Mouse (Mus musculus): ENCODE data around the gene Gde1. TPM values are rescaled to one million over a fixed set of nuclear protein-coding genes. Genes with fewer than 3 reads are reported as not detected.
A peak's percentile ranks its signal among the peaks of the same experiment; 100 is the strongest.

Gene Gde1
- total and polyA plus RNA-seq, 3 experiments, result 109 to 211 (median 113) TPM

DNA sequence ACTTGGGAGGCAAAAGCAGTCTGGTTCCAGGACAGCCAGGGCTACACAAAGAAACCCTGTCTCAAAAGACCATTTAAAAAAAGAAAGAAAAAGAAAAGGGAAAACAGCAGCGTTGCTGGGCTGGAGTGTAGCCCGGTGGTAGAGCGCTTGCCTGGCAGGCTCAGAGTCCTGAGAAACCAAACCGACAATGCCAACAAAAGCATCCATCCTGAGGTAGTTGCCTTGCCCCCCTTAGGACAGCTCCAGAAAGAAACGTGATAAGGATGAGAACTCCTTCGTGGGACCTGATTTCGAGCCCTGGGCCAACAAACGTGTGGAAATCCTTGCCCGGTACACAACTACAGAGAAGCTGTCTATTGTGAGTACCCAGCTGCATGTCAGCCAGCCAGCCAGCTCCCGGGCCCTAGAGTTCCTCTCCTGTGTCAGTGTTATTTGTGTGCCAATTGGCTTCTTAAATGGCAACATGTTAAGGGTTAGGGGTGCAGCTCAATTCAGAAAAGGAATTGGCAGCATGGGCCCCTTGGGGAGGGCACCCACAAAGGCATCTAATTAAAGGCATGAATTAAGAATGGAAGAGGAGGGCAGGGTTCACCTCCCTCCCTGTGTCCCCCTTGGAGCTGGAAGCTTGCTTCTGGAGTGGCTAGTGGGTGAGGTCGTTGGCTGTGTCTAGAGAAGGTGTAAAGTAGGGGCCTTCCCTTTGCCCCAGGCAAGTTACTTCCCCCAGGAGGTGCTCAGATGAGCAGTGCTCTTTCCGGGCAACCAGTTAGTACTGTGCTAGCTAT lies 42.5 kb upstream of the Gde1 start:
- Histone ChIP-seq H3K4me3 (replicated peaks in 1 of 3; ENCODE audit: low read depth in 2 of 3, low read length in 2 of 3, poor library complexity in 1 of 3) (no peak overlapping the region), H3K9ac (ENCODE audit: insufficient read depth, low read depth) (no peak overlapping the region), H3K36me3 (replicated peaks in 1 of 2; ENCODE audit: control insufficient read depth in 1 of 2, insufficient read depth in 1 of 2, low read length in 1 of 2) (peaks cover 60 to 89% of the 10 kb centered on the region in 2 experiments), H3K27ac (ENCODE audit: insufficient read depth, low read depth) (no peak overlapping the region), H3K9me3 (replicated peaks; ENCODE audit: low read length) (no peaks in the 10 kb centered on the region), H3K27me3 (replicated peaks) (no peaks in the 10 kb centered on the region), H3K79me2 (replicated peaks; ENCODE audit: control insufficient read depth, extremely low read depth, insufficient read depth, poor library complexity, severe bottlenecking) (no peaks in the 10 kb centered on the region), H3K4me1 (ENCODE audit: control insufficient read depth in 1 of 2, insufficient read depth in 2 of 2) (peaks cover 0 to 7% of the 10 kb centered on the region in 2 experiments; a peak in 1 of 4 replicates), H3K4me2 (ENCODE audit: insufficient read depth, low read depth, poor library complexity, severe bottlenecking) (no peak overlapping the region)
- no peak for DNase-seq (ENCODE audit: extremely low read depth)
- in situ Hi-C loops (cut with MboI; ENCODE audit: low pct_ligation_motif_present, low pct_unique_long_range_greater_than_20kb, low sequenced_read_pairs) (no loop called here), dilution Hi-C loops (cut with MboI; ENCODE audit: extremely low pct_ligation_motif_present, extremely low pct_unique_long_range_greater_than_20kb, low sequenced_read_pairs) (no loop called here)
- TF ChIP-seq POLR2AphosphoS2 (IDR thresholded peaks at IDR 0.05; ENCODE audit: low read depth, low read length) (no peak), ZKSCAN1 (IDR thresholded peaks at IDR 0.05; ENCODE audit: borderline replicate concordance, low read depth, low read length) (no peak), ZMIZ1 (IDR thresholded peaks at IDR 0.05; ENCODE audit: low read depth, low read length) (no peak), USF1 (IDR thresholded peaks at IDR 0.05; ENCODE audit: low read depth, low read length) (no peak), E2F4 (IDR thresholded peaks at IDR 0.05; ENCODE audit: insufficient replicate concordance, low read depth, low read length) (no peak), MEF2A (IDR thresholded peaks at IDR 0.05; ENCODE audit: borderline replicate concordance, low read depth, low read length) (no peak)

DNA sequence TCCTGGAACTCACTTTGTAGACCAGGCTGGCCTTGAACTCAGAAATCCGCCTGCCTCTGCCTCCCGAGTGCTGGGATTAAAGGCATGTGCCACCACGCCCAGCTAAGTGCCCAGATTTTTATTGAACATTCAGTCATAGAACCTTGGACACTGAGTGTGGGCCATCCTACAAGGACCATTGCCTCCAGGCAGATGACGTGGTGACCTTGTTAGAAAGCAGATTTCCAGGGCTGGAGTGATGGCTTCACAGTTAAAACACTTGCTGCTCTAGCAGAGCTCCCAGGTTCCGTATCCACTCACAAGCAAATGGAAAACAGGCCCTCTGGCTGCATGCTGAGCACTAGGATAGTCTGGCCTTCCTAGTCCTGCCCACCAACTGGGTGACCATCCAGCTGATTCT lies 39.2 kb upstream of the Gde1 start:
- H3K9ac ChIP-seq (ENCODE audit: insufficient read depth, low read depth), result no peak overlapping the region
- dilution Hi-C loops (cut with MboI; ENCODE audit: extremely low pct_ligation_motif_present, extremely low pct_unique_long_range_greater_than_20kb, low sequenced_read_pairs), result no loop called here
- H3K79me2 ChIP-seq (replicated peaks; ENCODE audit: control insufficient read depth, extremely low read depth, insufficient read depth, poor library complexity, severe bottlenecking), result no peaks in the 10 kb centered on the region; the same call in 1 of the 2 replicates
- no peak for DNase-seq (ENCODE audit: extremely low read depth)
- no peak overlapping the region for H3K27ac ChIP-seq (ENCODE audit: insufficient read depth, low read depth)
- no peak overlapping the region for H3K4me2 ChIP-seq (ENCODE audit: insufficient read depth, low read depth, poor library complexity, severe bottlenecking)
- H3K4me1 ChIP-seq (ENCODE audit: control insufficient read depth in 1 of 2, insufficient read depth in 2 of 2), result peaks cover 3 to 8% of the 10 kb centered on the region in 2 experiments; a peak in 3 of 4 replicates
- H3K36me3 ChIP-seq (replicated peaks in 1 of 2; ENCODE audit: control insufficient read depth in 1 of 2, insufficient read depth in 1 of 2, low read length in 1 of 2), result peaks cover 41 to 59% of the 10 kb centered on the region in 2 experiments
- in situ Hi-C loops (cut with MboI; ENCODE audit: low pct_ligation_motif_present, low pct_unique_long_range_greater_than_20kb, low sequenced_read_pairs), result no loop called here
- H3K4me3 ChIP-seq (replicated peaks in 1 of 3; ENCODE audit: low read depth in 2 of 3, low read length in 2 of 3, poor library complexity in 1 of 3), result no peak overlapping the region
- no peaks in the 10 kb centered on the region for H3K9me3 ChIP-seq (replicated peaks; ENCODE audit: low read length)
- TF ChIP-seq ETS1 (conservative IDR thresholded peaks at IDR 0.05; ENCODE audit: low read depth, low read length) (no peak), RAD21 (IDR thresholded peaks at IDR 0.05; ENCODE audit: low read depth, low read length) (no peak), TCF12 (IDR thresholded peaks at IDR 0.05; ENCODE audit: low read depth, low read length) (no peak), ZNF384 (IDR thresholded peaks at IDR 0.05; ENCODE audit: low read depth, low read length) (no peak)
- no peaks in the 10 kb centered on the region for H3K27me3 ChIP-seq (replicated peaks)

DNA sequence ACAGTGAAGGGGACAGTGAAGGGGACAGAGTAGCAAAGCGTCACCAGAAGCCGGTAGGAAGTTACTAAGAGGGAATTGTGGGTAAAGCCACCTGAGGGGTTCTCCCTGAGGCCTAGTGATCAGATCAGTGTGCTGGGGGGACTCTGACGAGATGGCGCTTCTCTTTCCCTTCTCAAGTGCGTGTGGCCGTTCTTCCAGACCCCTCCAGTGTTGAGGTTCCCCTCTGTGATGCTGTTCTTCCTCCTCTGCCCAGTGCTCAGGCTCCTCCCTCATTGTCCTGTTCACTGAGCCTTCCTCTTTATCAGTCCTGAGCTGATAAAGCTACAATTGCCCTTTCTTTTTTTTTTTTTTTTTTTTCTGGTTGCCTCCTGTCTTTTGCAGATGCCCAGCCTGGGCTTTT lies 36.7 kb upstream of the Gde1 start:
- peaks cover 3 to 8% of the 10 kb centered on the region in 2 experiments; a peak in 3 of 4 replicates for H3K4me1 ChIP-seq (ENCODE audit: control insufficient read depth in 1 of 2, insufficient read depth in 2 of 2)
- H3K27me3 ChIP-seq (replicated peaks), result no peaks in the 10 kb centered on the region
- dilution Hi-C loops (cut with MboI; ENCODE audit: extremely low pct_ligation_motif_present, extremely low pct_unique_long_range_greater_than_20kb, low sequenced_read_pairs) (no loop called here), in situ Hi-C loops (cut with MboI; ENCODE audit: low pct_ligation_motif_present, low pct_unique_long_range_greater_than_20kb, low sequenced_read_pairs) (no loop called here)
- H3K9me3 ChIP-seq (replicated peaks; ENCODE audit: low read length), result no peaks in the 10 kb centered on the region
- H3K4me3 ChIP-seq (replicated peaks in 1 of 3; ENCODE audit: low read depth in 2 of 3, low read length in 2 of 3, poor library complexity in 1 of 3), result peak overlapping the region; percentile 73 to 79 (median 75)
- no peaks in the 10 kb centered on the region; the same call in 1 of the 2 replicates for H3K79me2 ChIP-seq (replicated peaks; ENCODE audit: control insufficient read depth, extremely low read depth, insufficient read depth, poor library complexity, severe bottlenecking)
- peak overlapping the region; percentile 80 for H3K9ac ChIP-seq (ENCODE audit: insufficient read depth, low read depth)
- H3K4me2 ChIP-seq (ENCODE audit: insufficient read depth, low read depth, poor library complexity, severe bottlenecking), result peak overlapping the region; percentile 79
- peak; percentile 63 for DNase-seq (ENCODE audit: extremely low read depth)
- peaks cover 23 to 37% of the 10 kb centered on the region in 2 experiments for H3K36me3 ChIP-seq (replicated peaks in 1 of 2; ENCODE audit: control insufficient read depth in 1 of 2, insufficient read depth in 1 of 2, low read length in 1 of 2)
- H3K27ac ChIP-seq (ENCODE audit: insufficient read depth, low read depth), result peak overlapping the region; percentile 60; the same call in 1 of the 2 replicates
- TF ChIP-seq TCF12 (IDR thresholded peaks at IDR 0.05; ENCODE audit: low read depth, low read length), result 0 out of 2 replicates have a peak, but pooled peaks have one; percentile 11
- no peak for TF ChIP-seq MAFK (IDR thresholded peaks at IDR 0.05; ENCODE audit: insufficient replicate concordance, low read length)
- TF ChIP-seq NELFE (IDR thresholded peaks at IDR 0.05; ENCODE audit: low read depth, low read length), result no peak
- no peak for TF ChIP-seq MEF2A (IDR thresholded peaks at IDR 0.05; ENCODE audit: borderline replicate concordance, low read depth, low read length)
- peak; percentile 67; the same call in 1 of the 2 replicates for TF ChIP-seq ZNF384 (IDR thresholded peaks at IDR 0.05; ENCODE audit: low read depth, low read length)
- TF ChIP-seq KAT2A (IDR thresholded peaks at IDR 0.05; ENCODE audit: insufficient replicate concordance, low read length), result no peak
- no peak for TF ChIP-seq CTCF (conservative IDR thresholded peaks at IDR 0.05 in 1 of 2, IDR thresholded peaks at IDR 0.05 in 1 of 2; ENCODE audit: low read depth in 2 of 2, low read length in 2 of 2)
- no peak for TF ChIP-seq RCOR1 (conservative IDR thresholded peaks at IDR 0.05; ENCODE audit: low read depth, low read length)
- peak; percentile 52; the same call in 1 of the 2 replicates for TF ChIP-seq ELF1 (IDR thresholded peaks at IDR 0.05; ENCODE audit: low read depth, low read length)
- no peak for TF ChIP-seq BHLHE40 (IDR thresholded peaks at IDR 0.05; ENCODE audit: low read depth, low read length)
- no peak for TF ChIP-seq UBTF (IDR thresholded peaks at IDR 0.05; ENCODE audit: low read depth, low read length)
- TF ChIP-seq USF2 (conservative IDR thresholded peaks at IDR 0.05; ENCODE audit: low read depth, low read length), result no peak
- peak; percentile 67 for TF ChIP-seq TBP (conservative IDR thresholded peaks at IDR 0.05; ENCODE audit: low read depth, low read length)
- no peak for TF ChIP-seq ETS1 (conservative IDR thresholded peaks at IDR 0.05; ENCODE audit: low read depth, low read length)
- no peak for TF ChIP-seq JUND (conservative IDR thresholded peaks at IDR 0.05; ENCODE audit: low read depth, low read length)
- TF ChIP-seq MYC (IDR thresholded peaks at IDR 0.05; ENCODE audit: low read depth, low read length), result 0 out of 2 replicates have a peak, but pooled peaks have one; percentile 6
- no peak for TF ChIP-seq RAD21 (IDR thresholded peaks at IDR 0.05; ENCODE audit: low read depth, low read length)
- TF ChIP-seq E2F4 (IDR thresholded peaks at IDR 0.05; ENCODE audit: insufficient replicate concordance, low read depth, low read length), result no peak

Data from CH12.LX (cell line).